Mouse (Mus musculus) midbrain, embryonic 11.5 days (tissue): ENCODE data around the gene Catsper1. TPM values are rescaled to one million over a fixed set of nuclear protein-coding genes. Genes with fewer than 3 reads are reported as not detected.
A peak's percentile ranks its signal among the peaks of the same experiment; 100 is the strongest.

ENCODE experiments used
- ATAC-seq: fragments of 200-750 bp; cut with Nextera tagmentation; 2 replicates; pipeline ENCODE4 v1.8.0; 2017; ENCODE audit warnings: moderate TSS enrichment, moderate library complexity; ENCODE audit not compliant: low FRiP score
- DNase-seq: peaks from one replicate; pipeline ENCODE4 v3.0.0; 2015; ENCODE audit warnings: low spot score; ENCODE audit errors: missing footprints
- H3K27ac ChIP-seq: fragments of 300-500 bp; sonication (generic); 2 replicates; pipeline ENCODE4 v1.5.1; 2014; ENCODE audit warnings: low read depth, low read length
- H3K27me3 ChIP-seq: fragments of 300-500 bp; sonication (generic); 2 replicates; pipeline ENCODE4 v1.6.1; 2014; ENCODE audit warnings: mild to moderate bottlenecking, low read length, moderate library complexity, mixed read lengths; ENCODE audit not compliant: control insufficient read depth, insufficient read depth
- H3K36me3 ChIP-seq: fragments of 300-500 bp; sonication (generic); 2 replicates; pipeline ENCODE4 v1.6.1; 2014; ENCODE audit warnings: mild to moderate bottlenecking, low read length, moderate library complexity, mixed read lengths; ENCODE audit not compliant: control insufficient read depth, insufficient read depth
- H3K4me1 ChIP-seq: fragments of 300-500 bp; sonication (generic); 2 replicates; pipeline ENCODE4 v1.6.1; 2014; ENCODE audit warnings: low read length; ENCODE audit not compliant: control insufficient read depth, insufficient read depth
- H3K4me2 ChIP-seq: fragments of 300-500 bp; sonication (generic); 2 replicates; pipeline ENCODE4 v1.6.1; 2014; ENCODE audit warnings: mild to moderate bottlenecking, moderate library complexity
- H3K4me3 ChIP-seq: fragments of 300-500 bp; sonication (generic); 2 replicates; pipeline ENCODE4 v1.5.1; 2014; ENCODE audit warnings: low read depth, low read length
- H3K9ac ChIP-seq: fragments of 300-500 bp; sonication (generic); 2 replicates; pipeline ENCODE4 v1.6.1; 2014; ENCODE audit warnings: low read length
- H3K9me3 ChIP-seq: fragments of 300-500 bp; sonication (generic); 2 replicates; pipeline ENCODE4 v1.6.1; 2016; ENCODE audit warnings: low read length; ENCODE audit not compliant: control insufficient read depth
- WGBS: fragments of 180-500 bp; shearing (Covaris S2); extraction: QIAGEN DNeasy Blood & Tissue Kit; methylation state at CpG from one replicate; pipeline ENCODE4 v1.1.7; 2014; 5-methylcytosine and 5-hydroxymethylcytosine counted together
- polyA plus RNA-seq: library from polyadenylated mRNA; unstranded; fragments of >200 nt; fragmentation: Nextera tagmentation; extraction: Ambion mirVana; gene quantifications from 2 replicates; pipeline ENCODE4 v1.2.1, GENCODE M21; 2014

Gene Catsper1
- polyA plus RNA-seq, 1 experiment from 2014 or later: not detected

GRCm38 (mm10) chr19:5384715-5385114, 49.2 kb downstream of the Catsper1 start:
- H3K9ac ChIP-seq: no peak overlapping the region
- H3K9me3 ChIP-seq: no peaks in the 10 kb centered on the region
- H3K27ac ChIP-seq: no peak overlapping the region
- H3K4me2 ChIP-seq: no peak overlapping the region
- H3K27me3 ChIP-seq: no peaks in the 10 kb centered on the region
- H3K4me1 ChIP-seq: peaks cover 18% of the 10 kb centered on the region
- no peak for ATAC-seq
- WGBS: 95% methylated on average over 8 of the region's 8 CpGs
- H3K4me3 ChIP-seq: no peak overlapping the region
- H3K36me3 ChIP-seq: peaks cover 45% of the 10 kb centered on the region
- DNase-seq: no peak

GRCm38 (mm10) chr19:5388011-5388441, 52.5 kb downstream of the Catsper1 start:
- ATAC-seq: peak; percentile 60
- H3K4me1 ChIP-seq: peaks cover 24% of the 10 kb centered on the region
- H3K27ac ChIP-seq: peak overlapping the region; percentile 57
- H3K9me3 ChIP-seq: no peaks in the 10 kb centered on the region
- peak overlapping the region; percentile 100 for H3K4me3 ChIP-seq
- H3K27me3 ChIP-seq: no peaks in the 10 kb centered on the region
- H3K36me3 ChIP-seq: peaks cover 19% of the 10 kb centered on the region
- peak; percentile 89 for DNase-seq
- H3K4me2 ChIP-seq: peak overlapping the region; percentile 97
- WGBS: under 1% methylated on average over 43 of the region's 43 CpGs
- H3K9ac ChIP-seq: peak overlapping the region; percentile 87

- peak; percentile 99 for DNase-seq
- peak within 1 kb of the TSS; percentile 100 for H3K4me3 ChIP-seq
- WGBS: 2% methylated on average over 43 of the region's 43 CpGs
Observed at GRCm38 (mm10) chr19:5388588-5389242, 53.2 kb downstream of the Catsper1 start, which contains the start of gene Sart1. Sart1 (minus strand) TSS chr19:5388703.

GRCm38 (mm10) chr19:5389647-5390046, 54.1 kb downstream of the Catsper1 start:
- DNase-seq: peak; percentile 85
- Histone ChIP-seq H3K27me3 (no peaks in the 10 kb centered on the region), H3K36me3 (peaks cover 4% of the 10 kb centered on the region), H3K4me2 (peak overlapping the region; percentile 97), H3K9ac (peak overlapping the region; percentile 87; the same call in 1 of the 2 replicates), H3K27ac (no peak overlapping the region), H3K4me3 (peak overlapping the region; percentile 100), H3K4me1 (peaks cover 24% of the 10 kb centered on the region), H3K9me3 (no peaks in the 10 kb centered on the region)
- 57% methylated on average over 12 of the region's 12 CpGs for WGBS
- ATAC-seq: no peak

More at GRCm38 (mm10) chr19:5388588-5389242, 53.2 kb downstream of the Catsper1 start, which contains the start of gene Sart1:
- no peaks in the 10 kb centered on the region for H3K9me3 ChIP-seq
- H3K36me3 ChIP-seq: peaks cover 13% of the 10 kb centered on the region
- H3K9ac ChIP-seq: peak within 1 kb of the TSS; percentile 87
- H3K4me1 ChIP-seq: peaks cover 24% of the 10 kb centered on the region
- H3K4me2 ChIP-seq: peak within 1 kb of the TSS; percentile 97
- no peaks in the 10 kb centered on the region for H3K27me3 ChIP-seq
- peak; percentile 95 for ATAC-seq
- peak within 1 kb of the TSS; percentile 57 for H3K27ac ChIP-seq

GRCm38 (mm10) chr19:5390416-5390815, 54.9 kb downstream of the Catsper1 start:
- Histone ChIP-seq H3K27ac (no peak overlapping the region), H3K27me3 (no peaks in the 10 kb centered on the region), H3K9me3 (no peaks in the 10 kb centered on the region), H3K36me3 (peaks cover 2% of the 10 kb centered on the region), H3K4me1 (peaks cover 24% of the 10 kb centered on the region), H3K4me3 (no peak overlapping the region), H3K4me2 (no peak overlapping the region; the same call in 1 of the 2 replicates), H3K9ac (peak overlapping the region; percentile 9; the same call in 1 of the 2 replicates)
- WGBS: 81% methylated on average over 8 of the region's 8 CpGs
- DNase-seq (no peak), ATAC-seq (no peak)

GRCm38 (mm10) chr19:5392892-5393291, 57.4 kb downstream of the Catsper1 start:
- H3K9ac ChIP-seq: no peak overlapping the region
- H3K4me2 ChIP-seq: no peak overlapping the region
- no peaks in the 10 kb centered on the region for H3K27me3 ChIP-seq
- H3K27ac ChIP-seq: no peak overlapping the region
- DNase-seq (peak; percentile 21), ATAC-seq (no peak)
- H3K9me3 ChIP-seq: no peaks in the 10 kb centered on the region
- WGBS: 78% methylated on average over 4 of the region's 4 CpGs
- H3K36me3 ChIP-seq: no peaks in the 10 kb centered on the region
- no peak overlapping the region for H3K4me3 ChIP-seq
- H3K4me1 ChIP-seq: peaks cover 11% of the 10 kb centered on the region

Other genes with a start within 250 kb of the Catsper1 start
- 70.4 and 80.6 TPM in 2 replicates for gene Yif1a, start 247.2 kb upstream of the Catsper1 start, polyA plus RNA-seq
- gene Cnih2, start 237.2 kb upstream of the Catsper1 start, polyA plus RNA-seq: 106 and 115 TPM in 2 replicates
- 214 and 231 TPM in 2 replicates for gene Rab1b, start 228.7 kb upstream of the Catsper1 start, polyA plus RNA-seq
- 24.4 and 25.0 TPM in 2 replicates for gene Klc2, start 217.2 kb upstream of the Catsper1 start, polyA plus RNA-seq
- 24.8 and 26.1 TPM in 2 replicates for gene Pacs1, start 62.6 kb upstream of the Catsper1 start, polyA plus RNA-seq
- 377 and 399 TPM in 2 replicates for gene Sf3b2, start 40.3 kb upstream of the Catsper1 start, polyA plus RNA-seq
- gene Gal3st3, start 37.4 kb upstream of the Catsper1 start, polyA plus RNA-seq: 15.6 TPM in 2 replicates
- gene Cst6, start 13.8 kb downstream of the Catsper1 start, polyA plus RNA-seq: 1.0 and 2.1 TPM in 2 replicates
- gene Eif1ad, start 31.0 kb downstream of the Catsper1 start, polyA plus RNA-seq: 68.1 and 73.9 TPM in 2 replicates
- 477 and 512 TPM in 2 replicates for gene Banf1, start 31.4 kb downstream of the Catsper1 start, polyA plus RNA-seq
- gene Sart1, start 53.0 kb downstream of the Catsper1 start, polyA plus RNA-seq: 74.0 and 81.0 TPM in 2 replicates
- gene Tsga10ip, start 66.8 kb downstream of the Catsper1 start, polyA plus RNA-seq: not detected in 2 replicates
- 187 and 204 TPM in 2 replicates for gene Drap1, start 89.2 kb downstream of the Catsper1 start, polyA plus RNA-seq
- 31.6 and 33.1 TPM in 2 replicates for gene AI837181, start 89.4 kb downstream of the Catsper1 start, polyA plus RNA-seq
- gene Fosl1, start 111.8 kb downstream of the Catsper1 start, polyA plus RNA-seq: not detected in 2 replicates
- gene Ccdc85b, start 122.2 kb downstream of the Catsper1 start, polyA plus RNA-seq: 6.9 and 7.8 TPM in 2 replicates
- gene Fibp, start 124.9 kb downstream of the Catsper1 start, polyA plus RNA-seq: 98.3 and 103 TPM in 2 replicates
- gene Ctsw, start 132.8 kb downstream of the Catsper1 start, polyA plus RNA-seq: 2.4 and 3.0 TPM in 2 replicates
- 52.7 and 54.7 TPM in 2 replicates for gene Efemp2, start 138.2 kb downstream of the Catsper1 start, polyA plus RNA-seq
- gene Mus81, start 152.7 kb downstream of the Catsper1 start, polyA plus RNA-seq: 38.4 TPM in 2 replicates
- gene Cfl1, start 154.7 kb downstream of the Catsper1 start, polyA plus RNA-seq: 3,750 and 3,786 TPM in 2 replicates
- not detected in 2 replicates for gene 1700020D05Rik, start 168.0 kb downstream of the Catsper1 start, polyA plus RNA-seq
- 17.9 and 20.3 TPM in 2 replicates for gene Snx32, start 174.8 kb downstream of the Catsper1 start, polyA plus RNA-seq
- 0.18 TPM in 1 of 2 replicates, not detected in the other for gene Ovol1, start 224.9 kb downstream of the Catsper1 start, polyA plus RNA-seq
- gene Ap5b1, start 232.3 kb downstream of the Catsper1 start, polyA plus RNA-seq: 1.0 and 1.5 TPM in 2 replicates